Mouse (Mus musculus): ENCODE data around the gene Slc36a4. TPM values are rescaled to one million over a fixed set of nuclear protein-coding genes. Genes with fewer than 3 reads are reported as not detected.

Gene Slc36a4
- 7.0 TPM for polyA plus RNA-seq (2017; shearing (Covaris generic))

GRCm38 (mm10) chr9:15709599-15710381 is at the start of gene Slc36a4:
Gene Slc36a4 (plus strand): TSS chr9:15709738.

Other genes starting within 250 kb of the Slc36a4 start
- 25.8 TPM for gene Smco4, start 216.3 kb upstream of the Slc36a4 start, polyA plus RNA-seq (2017; shearing (Covaris generic))
- 0.39 TPM for gene Deup1, start 81.8 kb upstream of the Slc36a4 start, polyA plus RNA-seq (2017; shearing (Covaris generic))
- gene Mtnr1b, start 164.8 kb downstream of the Slc36a4 start, polyA plus RNA-seq (2017; shearing (Covaris generic)), result not detected